Mouse (Mus musculus) bone marrow macrophage, adult 2 months (primary cell): ENCODE measurements around the gene Gm6096. TPM values are rescaled to one million over a fixed set of nuclear protein-coding genes. Genes with fewer than 3 reads are reported as not detected.
A peak's percentile ranks its signal among the peaks of the same experiment; 100 is the strongest.

Experiments used
- H3K27ac ChIP-seq: 2 replicates; pipeline ENCODE4 v1.5.1; 2012; ENCODE audit warnings: low read depth, low read length; ENCODE audit not compliant: insufficient read depth
- H3K4me1 ChIP-seq: 2 replicates; pipeline ENCODE4 v1.6.1; 2012; ENCODE audit warnings: low read length; ENCODE audit not compliant: control insufficient read depth, insufficient read depth
- H3K4me3 ChIP-seq: 2 replicates; pipeline ENCODE4 v1.5.1; 2012; ENCODE audit warnings: mild to moderate bottlenecking, low read length, moderate library complexity; ENCODE audit not compliant: insufficient read depth
- CTCF ChIP-seq: IDR thresholded peaks from 2 replicates; pipeline ENCODE4 v1.5.1; 2012; ENCODE audit warnings: low read depth, mild to moderate bottlenecking, low read length, moderate library complexity
- POLR2A ChIP-seq: IDR thresholded peaks from 2 replicates; pipeline ENCODE4 v1.6.1; 2012; ENCODE audit warnings: mild to moderate bottlenecking, low read depth, low read length, borderline replicate concordance
- polyA plus RNA-seq: library from polyadenylated mRNA; stranded (reverse); fragments of >200 nt; gene quantifications from 2 replicates; pipeline ENCODE4 v1.2.4, GENCODE M21; 2012; ENCODE audit not compliant: missing spikeins, insufficient read depth, insufficient read length

The Gm6096 gene
- polyA plus RNA-seq, 1 experiment: not detected

DNA sequence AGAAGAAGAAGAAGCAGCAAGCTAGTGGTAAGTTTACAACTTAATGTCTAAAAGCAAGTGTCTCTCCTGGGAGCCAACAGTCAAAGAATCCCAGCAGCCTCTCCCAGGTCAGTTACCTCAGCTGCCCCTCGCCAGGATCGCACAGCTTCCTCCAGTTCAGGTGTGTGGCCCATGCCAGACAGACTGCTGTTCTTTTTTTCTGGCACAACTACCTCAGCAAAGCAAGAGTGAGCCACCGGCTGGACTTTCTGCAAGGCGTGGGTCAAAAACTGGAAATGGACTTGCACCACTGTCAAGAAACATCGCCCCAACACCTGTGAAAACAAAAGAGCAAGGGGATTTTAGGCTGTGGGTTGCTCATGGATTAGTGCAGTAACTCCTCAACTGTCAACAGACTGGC, 12.6 kb downstream of the Gm6096 start:
- no peak overlapping the region for H3K4me3 ChIP-seq
- no peak overlapping the region for H3K27ac ChIP-seq
- H3K4me1 ChIP-seq: peaks cover 18% of the 10 kb centered on the region
- no peak for TF ChIP-seq CTCF
- no peak for TF ChIP-seq POLR2A

DNA sequence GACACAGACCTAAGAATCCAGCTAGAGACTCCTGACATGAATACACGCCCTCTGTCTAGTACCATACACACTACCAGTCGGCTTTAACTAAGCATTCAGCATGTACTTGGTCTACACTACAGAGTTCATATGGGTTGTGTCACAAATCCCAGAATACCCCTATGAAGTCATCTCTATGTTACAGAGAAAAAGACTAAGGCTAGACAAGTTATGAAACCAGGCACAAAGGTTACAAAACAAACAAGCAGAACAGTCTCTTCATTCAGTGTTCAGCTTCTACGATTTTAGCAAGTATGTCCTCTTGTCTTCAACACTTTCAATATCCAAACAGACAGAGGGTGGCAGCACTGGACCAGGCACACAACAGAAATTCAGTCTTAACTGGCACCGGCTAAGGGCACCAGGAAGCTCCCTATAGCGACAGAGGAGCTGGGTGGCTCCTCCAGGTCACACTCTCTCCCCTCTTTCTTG, 15.1 kb downstream of the Gm6096 start:
- H3K4me1 ChIP-seq: peaks cover 20% of the 10 kb centered on the region

DNA sequence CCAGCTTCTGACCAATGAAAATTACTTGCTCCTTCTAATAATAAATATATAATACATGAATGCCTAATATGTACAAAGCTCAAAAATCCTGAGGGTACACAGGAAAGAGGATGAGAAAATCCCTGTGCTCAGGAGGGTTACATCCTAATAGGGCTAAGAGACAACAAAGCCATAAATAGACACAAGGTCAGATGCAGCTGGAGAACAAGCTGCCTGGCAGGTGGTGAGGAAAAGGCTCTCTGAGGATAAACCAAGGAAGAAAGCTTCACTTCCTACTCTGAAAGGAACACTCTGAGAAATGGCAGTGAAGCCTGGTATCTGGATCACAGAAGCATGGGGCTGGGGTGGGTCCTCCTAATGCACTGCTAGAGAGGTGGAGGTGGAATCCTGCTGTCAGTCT, 15.6 kb downstream of the Gm6096 start:
- H3K27ac ChIP-seq: no peak overlapping the region
- TF ChIP-seq POLR2A (no peak), CTCF (no peak)
- no peak overlapping the region for H3K4me3 ChIP-seq
- H3K4me1 ChIP-seq: peaks cover 20% of the 10 kb centered on the region

More for the DNA sequence above, 15.1 kb downstream of the Gm6096 start:
- Histone ChIP-seq H3K4me3 (no peak overlapping the region), H3K27ac (peak overlapping the region; percentile 36)
- TF ChIP-seq CTCF (peak; percentile 43), POLR2A (no peak)

DNA sequence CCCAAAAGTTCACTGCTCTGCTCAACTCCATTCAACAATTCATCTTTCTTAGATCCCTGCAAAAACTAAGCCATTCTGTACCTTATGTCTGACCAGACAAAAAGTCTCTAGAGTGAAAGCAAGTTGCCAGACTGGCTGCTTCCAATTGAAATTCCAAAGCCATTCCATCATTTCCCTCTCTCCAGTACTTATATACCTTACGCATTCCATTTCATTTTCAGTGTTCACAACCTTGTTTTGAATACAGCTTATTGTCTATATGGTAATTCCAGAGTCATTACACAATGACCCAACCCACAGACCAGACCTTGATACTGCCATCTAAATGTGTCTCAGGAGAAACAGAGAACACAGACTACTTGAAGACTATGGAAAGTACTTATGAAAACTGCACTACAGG, 17.6 kb downstream of the Gm6096 start:
- Histone ChIP-seq H3K4me1 (peaks cover 32% of the 10 kb centered on the region), H3K4me3 (no peak overlapping the region), H3K27ac (no peak overlapping the region)
- TF ChIP-seq CTCF (no peak), POLR2A (no peak)

DNA sequence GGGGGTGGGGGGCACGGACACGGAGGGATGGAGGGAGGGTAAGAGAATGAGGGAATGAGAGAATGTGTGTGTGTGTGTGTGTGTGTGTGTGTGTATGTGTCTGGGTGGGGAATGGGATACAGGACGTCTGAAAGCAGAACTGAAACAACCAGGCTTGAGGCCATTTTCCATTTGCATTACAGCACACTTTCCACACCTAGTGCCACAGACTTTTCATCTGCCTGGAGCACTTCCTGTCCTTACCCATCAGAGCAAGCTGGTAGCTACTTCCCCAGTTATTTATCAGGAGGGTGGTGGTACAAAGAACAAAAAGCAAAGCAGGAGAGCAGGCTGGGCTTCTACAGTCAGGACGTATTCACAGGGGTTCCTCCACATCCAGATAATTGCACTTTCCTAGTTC, 21.6 kb downstream of the Gm6096 start:
- no peak overlapping the region for H3K27ac ChIP-seq
- TF ChIP-seq CTCF (no peak), POLR2A (no peak)

DNA sequence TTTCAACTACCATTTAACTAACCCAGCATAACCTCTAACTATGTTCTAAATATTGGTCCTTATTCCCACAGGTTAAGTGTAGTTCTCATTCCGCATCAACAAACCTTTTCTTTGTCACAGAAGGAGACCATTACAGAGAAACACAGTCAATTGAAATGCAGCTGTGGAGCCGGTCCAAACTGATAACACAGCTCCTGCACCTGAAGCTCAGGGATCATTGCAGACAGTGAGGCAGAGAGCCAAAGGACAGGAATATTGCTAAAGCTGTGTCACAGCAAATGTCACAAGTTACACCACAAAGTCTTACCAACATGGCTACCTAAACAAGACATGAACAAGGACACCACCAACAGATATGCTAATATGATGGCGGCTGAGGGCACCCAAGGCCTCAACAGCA, 25.2 kb downstream of the Gm6096 start:
- Histone ChIP-seq H3K27ac (no peak overlapping the region), H3K4me3 (no peak overlapping the region), H3K4me1 (peaks cover 11% of the 10 kb centered on the region)
- no peak for TF ChIP-seq POLR2A
- TF ChIP-seq CTCF: no peak

More for the DNA sequence above, 21.6 kb downstream of the Gm6096 start:
- H3K4me3 ChIP-seq: no peak overlapping the region
- H3K4me1 ChIP-seq: peaks cover 14% of the 10 kb centered on the region

DNA sequence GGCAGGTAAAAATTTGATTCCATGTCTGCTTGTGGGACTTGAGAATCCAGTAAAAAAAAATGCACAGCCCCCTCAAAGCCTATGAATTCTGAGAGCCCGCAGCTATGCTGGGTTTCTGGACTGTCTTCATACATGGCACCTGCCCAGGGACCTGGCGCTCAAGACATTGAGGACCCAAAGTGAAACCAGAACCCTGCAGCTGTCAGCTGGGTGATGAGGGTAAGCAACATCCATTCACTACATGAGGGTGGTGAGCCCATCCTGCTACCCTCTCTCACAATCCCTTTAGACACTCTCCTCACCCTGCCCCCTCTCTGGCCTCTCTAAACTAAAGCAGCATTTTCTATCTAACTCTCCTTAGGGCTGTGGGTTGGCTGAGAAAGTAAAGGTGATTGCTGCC, 26.8 kb downstream of the Gm6096 start:
- no peak overlapping the region for H3K4me3 ChIP-seq
- TF ChIP-seq CTCF (no peak), POLR2A (no peak)
- peaks cover 4% of the 10 kb centered on the region for H3K4me1 ChIP-seq
- no peak overlapping the region for H3K27ac ChIP-seq

GRCm38 (mm10) chr7:34290450-34291151, 39.8 kb downstream of the Gm6096 start:
- no peak for TF ChIP-seq CTCF
- no peak for TF ChIP-seq POLR2A
- peak overlapping the region; percentile 5; the same call in 1 of the 2 replicates for H3K27ac ChIP-seq
- H3K4me1 ChIP-seq: peaks cover 16% of the 10 kb centered on the region
- no peak overlapping the region for H3K4me3 ChIP-seq

GRCm38 (mm10) chr7:34291265-34291664, 40.4 kb downstream of the Gm6096 start:
- no peak for TF ChIP-seq CTCF
- TF ChIP-seq POLR2A: no peak
- H3K27ac ChIP-seq: peak overlapping the region; percentile 5; the same call in 1 of the 2 replicates

DNA sequence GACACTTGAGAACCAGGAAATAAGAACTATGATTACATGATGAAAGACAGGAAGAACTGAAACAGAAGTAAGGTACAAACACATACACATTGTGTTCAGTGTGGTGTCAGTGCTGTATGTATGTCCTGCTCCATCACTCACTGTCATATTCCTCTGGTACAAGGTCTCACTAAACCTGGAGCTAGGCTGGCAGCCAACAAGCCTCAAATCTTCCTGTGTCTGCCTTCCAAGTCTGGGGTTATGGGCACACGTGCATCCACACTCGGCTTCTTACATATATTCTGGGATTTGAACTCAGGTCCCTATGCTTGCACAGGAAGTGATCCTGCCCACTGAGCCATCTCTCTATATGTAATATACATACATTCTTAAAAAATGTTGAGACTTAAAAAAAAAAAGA, 41.8 kb downstream of the Gm6096 start:
- TF ChIP-seq CTCF (no peak), POLR2A (no peak)
- no peak overlapping the region for H3K4me3 ChIP-seq
- H3K4me1 ChIP-seq: peaks cover 18% of the 10 kb centered on the region
- H3K27ac ChIP-seq: no peak overlapping the region

More at GRCm38 (mm10) chr7:34291265-34291664, 40.4 kb downstream of the Gm6096 start:
- Histone ChIP-seq H3K4me3 (no peak overlapping the region), H3K4me1 (peaks cover 16% of the 10 kb centered on the region)
